Mouse (Mus musculus) splenic B cell, adult 2 months (primary cell): ENCODE measurements at regions not wholly inside any gene's neighbourhood (a gene's known extent, or its start where the extent isn't known, plus 50 kb on each side); places are given as distances from the start of the nearest gene placed in this dataset.

ENCODE experiments used
- DNase-seq: peaks from one replicate; pipeline ENCODE4 v3.0.0-alpha.2; 2011; ENCODE audit warnings: low read depth, low spot score
- H3K27me3 ChIP-seq: 2 replicates; pipeline ENCODE4 v1.6.1; 2012; ENCODE audit warnings: mild to moderate bottlenecking, low read length, moderate library complexity, mixed read lengths; ENCODE audit not compliant: control insufficient read depth, poor library complexity, insufficient read depth, severe bottlenecking
- H3K36me3 ChIP-seq: 2 replicates; pipeline ENCODE4 v1.6.1; 2012; ENCODE audit warnings: mild to moderate bottlenecking, low read length, moderate library complexity, mixed read lengths; ENCODE audit not compliant: control insufficient read depth, poor library complexity, insufficient read depth, severe bottlenecking

- DNase-seq = no peak
- H3K36me3 ChIP-seq = no peaks in the 10 kb centered on the region
- no peaks in the 10 kb centered on the region for H3K27me3 ChIP-seq
Observed at GRCm38 (mm10) chr6:31313869-31314470, 84.6 kb upstream of the Mkln1 start.

GRCm38 (mm10) chr6:31317741-31318225 is 80.8 kb upstream of the Mkln1 start:
- no peak for DNase-seq
- H3K36me3 ChIP-seq = no peaks in the 10 kb centered on the region
- no peaks in the 10 kb centered on the region for H3K27me3 ChIP-seq

- H3K36me3 ChIP-seq = no peaks in the 10 kb centered on the region
- DNase-seq = peak; percentile 56
- H3K27me3 ChIP-seq = no peaks in the 10 kb centered on the region
Observed at GRCm38 (mm10) chr6:31318506-31318905, 80.0 kb upstream of the Mkln1 start.

GRCm38 (mm10) chr6:31319431-31319830 is 79.1 kb upstream of the Mkln1 start:
- no peak for DNase-seq
- Histone ChIP-seq H3K36me3 (no peaks in the 10 kb centered on the region), H3K27me3 (no peaks in the 10 kb centered on the region)

GRCm38 (mm10) chr6:31320141-31320830 is 78.2 kb upstream of the Mkln1 start:
- DNase-seq = no peak
- Histone ChIP-seq H3K36me3 (no peaks in the 10 kb centered on the region), H3K27me3 (no peaks in the 10 kb centered on the region)

GRCm38 (mm10) chr6:31321066-31321846 is 77.3 kb upstream of the Mkln1 start:
- H3K36me3 ChIP-seq = no peaks in the 10 kb centered on the region
- DNase-seq = no peak

GRCm38 (mm10) chr6:31321902-31322301 is 76.6 kb upstream of the Mkln1 start:
- no peak for DNase-seq
- H3K27me3 ChIP-seq = no peaks in the 10 kb centered on the region
- H3K36me3 ChIP-seq = no peaks in the 10 kb centered on the region

More at GRCm38 (mm10) chr6:31321066-31321846, 77.3 kb upstream of the Mkln1 start:
- H3K27me3 ChIP-seq = no peaks in the 10 kb centered on the region

GRCm38 (mm10) chr6:31323228-31324190 is 75.0 kb upstream of the Mkln1 start:
- no peak for DNase-seq
- H3K36me3 ChIP-seq = no peaks in the 10 kb centered on the region
- H3K27me3 ChIP-seq = no peaks in the 10 kb centered on the region

GRCm38 (mm10) chr6:31324717-31325116 is 73.8 kb upstream of the Mkln1 start:
- H3K27me3 ChIP-seq = no peaks in the 10 kb centered on the region
- no peaks in the 10 kb centered on the region for H3K36me3 ChIP-seq
- DNase-seq = peak; percentile 6

GRCm38 (mm10) chr6:31325621-31326020 is 72.9 kb upstream of the Mkln1 start:
- no peak for DNase-seq
- Histone ChIP-seq H3K27me3 (no peaks in the 10 kb centered on the region), H3K36me3 (no peaks in the 10 kb centered on the region)

GRCm38 (mm10) chr6:31330327-31330726 is 68.2 kb upstream of the Mkln1 start:
- DNase-seq = no peak
- Histone ChIP-seq H3K27me3 (no peaks in the 10 kb centered on the region), H3K36me3 (no peaks in the 10 kb centered on the region)

- no peak for DNase-seq
- Histone ChIP-seq H3K27me3 (no peaks in the 10 kb centered on the region), H3K36me3 (no peaks in the 10 kb centered on the region)
Observed at GRCm38 (mm10) chr6:31330868-31331267, 67.7 kb upstream of the Mkln1 start.

- no peak for DNase-seq
- H3K36me3 ChIP-seq = no peaks in the 10 kb centered on the region
- no peaks in the 10 kb centered on the region for H3K27me3 ChIP-seq
Observed at GRCm38 (mm10) chr6:31332254-31332653, 66.3 kb upstream of the Mkln1 start.

- H3K27me3 ChIP-seq = no peaks in the 10 kb centered on the region
- DNase-seq = no peak
- H3K36me3 ChIP-seq = no peaks in the 10 kb centered on the region
Observed at GRCm38 (mm10) chr6:31332714-31333113, 65.8 kb upstream of the Mkln1 start.
